Mouse (Mus musculus): ENCODE results near the gene Acan. TPM values are rescaled to one million over a fixed set of nuclear protein-coding genes. Genes with fewer than 3 reads are reported as not detected.

Gene Acan
- polyA plus RNA-seq, 1 experiment from 2014 or later: 0.44 TPM

DNA sequence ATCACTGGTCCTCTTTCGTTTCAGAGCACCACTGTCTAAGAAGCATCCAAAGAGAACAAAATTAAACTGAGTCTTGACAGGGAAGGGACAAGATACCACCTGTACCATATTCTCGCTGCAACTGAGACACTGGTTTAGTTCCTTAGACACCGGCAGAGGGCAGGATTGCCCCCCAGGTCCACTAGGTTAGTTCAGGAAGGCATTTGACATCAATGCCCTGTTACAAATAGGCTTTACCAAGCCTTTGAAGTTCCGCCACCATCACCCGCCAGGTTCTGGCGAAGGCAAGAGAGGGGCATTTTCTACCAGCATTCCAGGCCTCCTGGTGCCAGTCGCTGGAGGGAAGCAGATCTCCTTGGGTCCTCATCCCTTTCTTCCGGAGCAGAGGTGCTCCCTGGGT lies 76.6 kb downstream of the Acan start:
- ATAC-seq (ENCODE audit: insufficient read depth, low FRiP score, low TSS enrichment) (no peak), DNase-seq (ENCODE audit: low spot score) (peak; percentile 39)
- H3K9me3 ChIP-seq (ENCODE audit: control insufficient read depth, low read length): no peaks in the 10 kb centered on the region
- no peak overlapping the region for H3K27ac ChIP-seq (ENCODE audit: low read depth, low read length)
- H3K9ac ChIP-seq (ENCODE audit: low read length): no peak overlapping the region
- H3K36me3 ChIP-seq (ENCODE audit: control insufficient read depth, insufficient read depth, low read length): no peaks in the 10 kb centered on the region; the same call in 1 of the 2 replicates
- H3K4me2 ChIP-seq (ENCODE audit: low read depth): peak overlapping the region; percentile 15; the same call in 1 of the 2 replicates
- 15% methylated on average over 8 of the region's 8 CpGs for WGBS
- no peak overlapping the region for H3K4me3 ChIP-seq (ENCODE audit: low read depth, low read length)
- H3K4me1 ChIP-seq (ENCODE audit: control insufficient read depth, insufficient read depth, low read length): peaks cover 5% of the 10 kb centered on the region; the same call in 1 of the 2 replicates
- H3K27me3 ChIP-seq (ENCODE audit: control insufficient read depth, insufficient read depth, low read length): 0 out of 2 replicates have a peak, but pooled peaks cover 3% of the 10 kb centered on the region

DNA sequence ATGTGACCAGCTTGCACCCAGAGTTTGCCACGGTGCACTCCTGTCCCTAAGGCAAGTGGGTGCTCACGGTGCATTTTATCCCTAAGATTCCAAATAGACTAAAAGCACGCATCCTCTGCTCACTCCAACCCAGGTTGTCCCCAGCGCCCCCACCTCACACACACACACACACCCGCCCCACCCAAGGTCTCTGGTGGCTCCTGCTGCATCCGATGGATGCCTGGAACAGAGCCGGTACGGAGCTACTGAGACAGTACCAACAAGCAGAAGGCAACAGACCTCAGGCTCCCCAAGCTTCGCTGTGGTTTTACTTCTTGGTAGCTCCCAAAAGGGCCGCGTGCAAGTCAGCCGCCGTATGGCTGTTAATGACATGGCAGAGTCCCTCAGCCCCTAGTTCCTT lies 77.1 kb downstream of the Acan start:
- H3K27ac ChIP-seq (ENCODE audit: low read depth, low read length): no peak overlapping the region
- DNase-seq (ENCODE audit: low spot score): no peak
- no peaks in the 10 kb centered on the region for H3K9me3 ChIP-seq (ENCODE audit: control insufficient read depth, low read length)
- ATAC-seq (ENCODE audit: insufficient read depth, low FRiP score, low TSS enrichment): no peak
- H3K9ac ChIP-seq (ENCODE audit: low read length): no peak overlapping the region; the same call in 1 of the 2 replicates
- H3K27me3 ChIP-seq (ENCODE audit: control insufficient read depth, insufficient read depth, low read length): 0 out of 2 replicates have a peak, but pooled peaks cover 3% of the 10 kb centered on the region
- H3K36me3 ChIP-seq (ENCODE audit: control insufficient read depth, insufficient read depth, low read length): no peaks in the 10 kb centered on the region; the same call in 1 of the 2 replicates
- peak overlapping the region; percentile 15 for H3K4me2 ChIP-seq (ENCODE audit: low read depth)
- WGBS: 12% methylated on average over 13 of the region's 13 CpGs
- H3K4me3 ChIP-seq (ENCODE audit: low read depth, low read length): no peak overlapping the region
- peaks cover 5% of the 10 kb centered on the region; the same call in 1 of the 2 replicates for H3K4me1 ChIP-seq (ENCODE audit: control insufficient read depth, insufficient read depth, low read length)

DNA sequence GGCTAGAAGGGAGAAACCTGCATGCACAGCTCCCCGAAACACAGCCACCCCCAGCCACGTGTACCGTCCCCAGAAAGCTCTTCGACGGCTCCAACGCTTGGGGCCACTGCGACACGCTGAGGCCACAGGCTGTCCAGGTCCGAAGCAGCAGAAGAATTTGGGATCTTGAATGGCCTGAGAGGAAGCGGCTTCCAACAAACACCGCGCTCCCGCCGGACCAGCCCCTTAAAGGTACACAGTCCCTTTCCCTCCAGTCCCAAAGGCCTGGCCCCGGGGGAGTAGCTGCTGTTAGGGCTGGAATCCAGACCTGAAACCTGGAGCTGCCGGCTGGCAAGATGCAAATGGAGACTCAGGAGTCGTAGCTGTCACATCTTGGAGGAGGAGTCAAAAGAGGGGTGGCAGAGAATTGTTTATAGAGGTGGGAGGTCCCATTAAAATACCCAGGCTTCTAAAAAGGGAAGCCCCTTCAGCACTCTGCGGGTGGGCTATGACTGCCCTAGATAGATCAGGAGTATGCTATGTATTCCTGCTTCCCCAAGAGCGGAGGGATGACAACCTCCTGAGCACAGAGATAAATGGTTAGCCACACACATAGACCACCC lies 77.7 kb downstream of the Acan start, which contains the start of gene Hapln3:
Gene Hapln3, minus strand, starts transcription at position 176 of the 602 bp plus-strand sequence.
- peak; percentile 45 for DNase-seq (ENCODE audit: low spot score)
- ATAC-seq (ENCODE audit: insufficient read depth, low FRiP score, low TSS enrichment): 0 out of 2 replicates have a peak, but pooled peaks have one; percentile 23
- H3K9me3 ChIP-seq (ENCODE audit: control insufficient read depth, low read length): no peaks in the 10 kb centered on the region
- no peak within 1 kb of the TSS for H3K27ac ChIP-seq (ENCODE audit: low read depth, low read length)
- 3% methylated on average over 19 of the region's 19 CpGs for WGBS
- H3K4me3 ChIP-seq (ENCODE audit: low read depth, low read length): no peak within 1 kb of the TSS
- no peak within 1 kb of the TSS; the same call in 1 of the 2 replicates for H3K9ac ChIP-seq (ENCODE audit: low read length)
- 0 out of 2 replicates have a peak, but pooled peaks cover 3% of the 10 kb centered on the region for H3K27me3 ChIP-seq (ENCODE audit: control insufficient read depth, insufficient read depth, low read length)
- H3K4me1 ChIP-seq (ENCODE audit: control insufficient read depth, insufficient read depth, low read length): peaks cover 5% of the 10 kb centered on the region; the same call in 1 of the 2 replicates
- no peaks in the 10 kb centered on the region; the same call in 1 of the 2 replicates for H3K36me3 ChIP-seq (ENCODE audit: control insufficient read depth, insufficient read depth, low read length)
- peak within 1 kb of the TSS; percentile 15 for H3K4me2 ChIP-seq (ENCODE audit: low read depth)

DNA sequence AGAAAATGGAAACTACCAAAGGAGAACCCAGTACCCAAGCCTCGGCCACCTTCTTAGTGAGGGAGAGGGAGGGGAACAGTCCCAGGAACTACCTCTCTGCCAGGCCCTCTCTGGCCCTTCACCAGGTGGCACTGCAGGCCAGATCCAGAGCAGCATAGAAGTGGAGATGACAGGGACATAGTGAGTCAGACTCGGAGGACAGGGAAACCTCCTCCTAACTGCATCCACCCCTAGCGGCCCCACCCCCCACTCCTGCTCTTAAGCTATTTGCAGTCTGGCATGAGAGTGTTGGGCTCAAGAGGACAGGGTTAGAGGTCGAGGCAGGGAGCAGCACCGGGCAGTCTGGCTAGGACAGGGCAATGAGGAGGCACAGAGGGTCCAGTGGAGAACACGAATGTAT lies 80.1 kb downstream of the Acan start:
- WGBS: 39% methylated on average over 6 of the region's 6 CpGs
- ATAC-seq (ENCODE audit: insufficient read depth, low FRiP score, low TSS enrichment) (no peak), DNase-seq (ENCODE audit: low spot score) (no peak)
- H3K27ac ChIP-seq (ENCODE audit: low read depth, low read length): no peak overlapping the region
- peaks cover 5% of the 10 kb centered on the region; the same call in 1 of the 2 replicates for H3K4me1 ChIP-seq (ENCODE audit: control insufficient read depth, insufficient read depth, low read length)
- no peak overlapping the region for H3K4me2 ChIP-seq (ENCODE audit: low read depth)
- 0 out of 2 replicates have a peak, but pooled peaks cover 3% of the 10 kb centered on the region for H3K27me3 ChIP-seq (ENCODE audit: control insufficient read depth, insufficient read depth, low read length)
- no peak overlapping the region for H3K4me3 ChIP-seq (ENCODE audit: low read depth, low read length)
- H3K9ac ChIP-seq (ENCODE audit: low read length): no peak overlapping the region
- H3K36me3 ChIP-seq (ENCODE audit: control insufficient read depth, insufficient read depth, low read length): no peaks in the 10 kb centered on the region; the same call in 1 of the 2 replicates
- H3K9me3 ChIP-seq (ENCODE audit: control insufficient read depth, low read length): no peaks in the 10 kb centered on the region

DNA sequence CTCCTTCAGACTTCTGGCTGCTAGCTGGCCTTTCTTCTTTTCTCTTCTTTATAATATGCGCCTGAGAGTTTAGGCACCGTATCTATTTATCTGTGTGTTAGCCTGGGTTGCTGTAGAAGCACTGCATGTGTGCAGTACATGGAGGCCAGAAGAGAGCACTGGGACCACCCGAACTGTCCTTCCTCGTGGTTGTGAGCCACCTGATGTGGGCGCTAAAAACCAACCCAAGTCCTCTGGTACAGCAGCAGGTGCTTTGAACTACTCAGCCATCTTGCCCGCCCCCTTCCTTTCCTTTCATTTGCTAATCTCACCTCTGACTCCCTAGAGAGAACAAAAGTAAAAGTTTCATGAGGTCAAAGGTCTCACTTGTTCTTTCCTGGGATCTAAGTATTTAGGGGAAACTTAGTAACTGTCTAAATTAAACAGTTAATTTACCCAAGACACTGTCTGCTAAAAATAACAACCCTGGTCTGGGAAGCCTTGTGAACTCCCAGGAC lies 86.1 kb downstream of the Acan start:
- Histone ChIP-seq H3K4me1 (ENCODE audit: control insufficient read depth, insufficient read depth, low read length) (no peaks in the 10 kb centered on the region), H3K9ac (ENCODE audit: low read length) (no peak overlapping the region), H3K36me3 (ENCODE audit: control insufficient read depth, insufficient read depth, low read length) (no peaks in the 10 kb centered on the region; the same call in 1 of the 2 replicates), H3K27ac (ENCODE audit: low read depth, low read length) (no peak overlapping the region), H3K4me3 (ENCODE audit: low read depth, low read length) (no peak overlapping the region), H3K27me3 (ENCODE audit: control insufficient read depth, insufficient read depth, low read length) (no peaks in the 10 kb centered on the region), H3K9me3 (ENCODE audit: control insufficient read depth, low read length) (no peaks in the 10 kb centered on the region), H3K4me2 (ENCODE audit: low read depth) (no peak overlapping the region)
- DNase-seq (ENCODE audit: low spot score): no peak
- 62% methylated on average over 6 of the region's 6 CpGs for WGBS
- no peak for ATAC-seq (ENCODE audit: insufficient read depth, low FRiP score, low TSS enrichment)

DNA sequence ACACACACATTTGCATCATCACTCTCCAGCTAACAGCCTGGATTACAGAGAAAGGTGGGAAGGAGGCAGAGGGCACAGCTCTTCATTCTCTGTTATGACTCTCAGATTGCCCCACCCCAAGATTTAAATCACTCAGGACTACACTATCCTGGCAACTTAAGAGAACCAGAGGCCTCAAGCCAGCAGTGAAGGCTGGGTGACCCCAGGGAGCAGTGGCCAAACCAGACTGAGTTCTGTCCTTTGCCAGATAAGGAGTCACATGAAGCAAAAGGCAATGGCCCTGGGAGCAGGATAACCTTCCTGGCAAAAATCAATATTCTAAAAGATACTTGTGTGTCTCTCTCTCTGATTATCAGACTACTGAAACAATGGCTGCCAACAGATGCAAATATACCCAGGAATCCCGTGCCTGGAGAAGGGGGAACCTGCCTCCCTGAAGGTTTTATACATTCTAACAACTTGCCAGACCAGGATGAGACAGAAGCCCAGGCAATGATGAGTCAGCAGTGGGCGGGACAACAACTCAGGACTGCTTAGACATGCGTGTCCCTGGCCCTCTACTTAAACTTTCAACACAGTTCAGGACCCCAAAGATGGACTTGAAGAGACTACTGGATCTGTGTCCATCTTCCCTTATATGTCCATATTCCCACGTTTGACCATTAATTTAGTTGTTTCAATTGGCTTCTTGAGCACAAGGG lies 86.8 kb downstream of the Acan start:
- WGBS: 61% methylated on average over 4 of the region's 4 CpGs
- H3K4me1 ChIP-seq (ENCODE audit: control insufficient read depth, insufficient read depth, low read length): no peaks in the 10 kb centered on the region
- no peak overlapping the region for H3K9ac ChIP-seq (ENCODE audit: low read length)
- H3K9me3 ChIP-seq (ENCODE audit: control insufficient read depth, low read length): no peaks in the 10 kb centered on the region
- no peaks in the 10 kb centered on the region for H3K27me3 ChIP-seq (ENCODE audit: control insufficient read depth, insufficient read depth, low read length)
- DNase-seq (ENCODE audit: low spot score) (no peak), ATAC-seq (ENCODE audit: insufficient read depth, low FRiP score, low TSS enrichment) (no peak)
- H3K36me3 ChIP-seq (ENCODE audit: control insufficient read depth, insufficient read depth, low read length): no peaks in the 10 kb centered on the region; the same call in 1 of the 2 replicates
- no peak overlapping the region for H3K4me2 ChIP-seq (ENCODE audit: low read depth)
- H3K27ac ChIP-seq (ENCODE audit: low read depth, low read length): no peak overlapping the region
- no peak overlapping the region for H3K4me3 ChIP-seq (ENCODE audit: low read depth, low read length)

DNA sequence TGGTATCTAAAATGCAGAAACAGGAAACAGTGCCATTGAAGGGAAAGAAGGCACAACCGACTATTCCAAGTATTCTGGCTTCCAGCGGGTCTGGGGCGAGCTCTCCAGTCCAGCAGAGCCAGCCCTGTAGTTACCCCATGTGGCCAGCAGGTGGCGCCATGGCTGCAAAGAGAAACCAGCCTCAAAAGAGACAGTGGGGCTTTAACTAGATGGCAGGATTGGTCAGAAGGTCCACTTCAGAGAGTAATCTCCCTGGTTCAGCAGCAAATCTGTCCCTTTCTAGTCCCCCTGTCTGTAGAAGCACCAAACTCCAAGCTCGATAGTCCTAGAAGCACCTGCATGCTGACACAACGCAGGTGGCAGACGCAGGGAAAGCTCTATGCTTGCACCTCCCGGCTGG lies 87.6 kb downstream of the Acan start:
- ATAC-seq (ENCODE audit: insufficient read depth, low FRiP score, low TSS enrichment) (no peak), DNase-seq (ENCODE audit: low spot score) (peak; percentile 85)
- H3K27ac ChIP-seq (ENCODE audit: low read depth, low read length): no peak overlapping the region
- WGBS: 30% methylated on average over 8 of the region's 8 CpGs
- H3K36me3 ChIP-seq (ENCODE audit: control insufficient read depth, insufficient read depth, low read length): no peaks in the 10 kb centered on the region; the same call in 1 of the 2 replicates
- H3K4me2 ChIP-seq (ENCODE audit: low read depth): no peak overlapping the region
- H3K9me3 ChIP-seq (ENCODE audit: control insufficient read depth, low read length): no peaks in the 10 kb centered on the region
- no peak overlapping the region for H3K9ac ChIP-seq (ENCODE audit: low read length)
- H3K4me3 ChIP-seq (ENCODE audit: low read depth, low read length): no peak overlapping the region
- no peaks in the 10 kb centered on the region for H3K4me1 ChIP-seq (ENCODE audit: control insufficient read depth, insufficient read depth, low read length)
- no peaks in the 10 kb centered on the region for H3K27me3 ChIP-seq (ENCODE audit: control insufficient read depth, insufficient read depth, low read length)

DNA sequence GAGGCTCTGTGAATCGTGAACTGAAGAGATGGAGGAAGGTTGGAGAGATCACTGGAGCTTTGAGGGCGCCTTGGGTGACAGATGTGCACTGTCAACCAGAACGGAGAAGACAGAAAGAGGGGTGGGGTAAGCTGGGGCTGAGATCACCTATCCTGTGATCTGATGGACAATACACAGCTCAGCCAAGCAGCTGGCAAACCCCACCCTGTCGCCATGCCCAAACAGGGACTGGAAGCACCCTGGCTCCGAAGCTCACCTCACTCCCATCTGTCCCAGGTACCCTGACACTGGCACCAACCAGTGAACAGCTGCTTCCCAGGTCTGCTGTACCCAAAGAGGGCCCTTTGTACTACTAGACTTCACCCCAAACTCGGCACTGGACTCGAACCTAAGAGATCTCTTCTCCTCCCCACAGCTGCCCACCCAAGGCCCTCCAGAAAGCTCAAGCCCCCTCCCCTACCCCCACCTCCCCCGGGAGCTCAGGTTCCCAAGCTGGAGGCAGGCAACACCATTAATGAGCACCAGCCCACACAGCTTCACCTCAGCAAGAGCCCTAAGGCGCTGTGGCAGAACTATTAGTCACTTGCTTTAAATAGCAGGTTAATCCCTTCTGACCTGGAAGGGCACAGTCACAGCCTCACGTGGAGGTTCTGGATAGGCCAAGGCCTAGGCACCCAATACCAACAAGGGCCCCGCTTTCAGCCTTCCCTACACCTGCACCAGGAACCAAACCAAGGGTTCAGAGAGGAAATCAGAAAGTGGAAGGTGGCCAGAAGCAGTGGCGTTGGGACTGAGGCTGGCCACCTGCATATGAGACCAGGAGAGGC lies 93.9 kb downstream of the Acan start:
- H3K36me3 ChIP-seq (ENCODE audit: control insufficient read depth, insufficient read depth, low read length): no peaks in the 10 kb centered on the region; the same call in 1 of the 2 replicates
- peaks cover 11% of the 10 kb centered on the region; the same call in 1 of the 2 replicates for H3K4me1 ChIP-seq (ENCODE audit: control insufficient read depth, insufficient read depth, low read length)
- H3K9me3 ChIP-seq (ENCODE audit: control insufficient read depth, low read length): no peaks in the 10 kb centered on the region
- H3K4me2 ChIP-seq (ENCODE audit: low read depth): peak overlapping the region; percentile 85; the same call in 1 of the 2 replicates
- no peak overlapping the region for H3K4me3 ChIP-seq (ENCODE audit: low read depth, low read length)
- no peaks in the 10 kb centered on the region for H3K27me3 ChIP-seq (ENCODE audit: control insufficient read depth, insufficient read depth, low read length)
- H3K27ac ChIP-seq (ENCODE audit: low read depth, low read length): no peak overlapping the region
- no peak overlapping the region for H3K9ac ChIP-seq (ENCODE audit: low read length)
- no peak for ATAC-seq (ENCODE audit: insufficient read depth, low FRiP score, low TSS enrichment)
- no peak for DNase-seq (ENCODE audit: low spot score)
- WGBS: 63% methylated on average over 12 of the region's 12 CpGs

All from neural tube, embryonic 11.5 days (tissue).